Mouse (Mus musculus) hindbrain, embryonic 10.5 days (tissue): ENCODE data around the gene Creb3l2. TPM values are rescaled to one million over a fixed set of nuclear protein-coding genes. Genes with fewer than 3 reads are reported as not detected.
A peak's percentile ranks its signal among the peaks of the same experiment; 100 is the strongest.

ENCODE experiments used
- DNase-seq: peaks from one replicate; pipeline ENCODE4 v3.0.0-alpha.2; 2017; ENCODE audit warnings: low spot score
- H3K27ac ChIP-seq: fragments of 300-500 bp; sonication (generic); 2 replicates; pipeline ENCODE4 v1.5.1; 2016; ENCODE audit warnings: mild to moderate bottlenecking, moderate library complexity
- H3K27me3 ChIP-seq: fragments of 300-500 bp; sonication (generic); 2 replicates; pipeline ENCODE4 v1.6.1; 2016; ENCODE audit warnings: mild to moderate bottlenecking; ENCODE audit not compliant: poor library complexity, insufficient read depth, severe bottlenecking
- H3K36me3 ChIP-seq: fragments of 300-500 bp; sonication (generic); 2 replicates; pipeline ENCODE4 v1.6.1; 2016; ENCODE audit warnings: mild to moderate bottlenecking, moderate library complexity
- H3K4me1 ChIP-seq: fragments of 300-500 bp; sonication (generic); replicated peaks from 2 replicates; pipeline ENCODE4 v1.6.1; 2016; ENCODE audit warnings: mild to moderate bottlenecking
- H3K4me3 ChIP-seq: fragments of 300-500 bp; sonication (generic); 2 replicates; pipeline ENCODE4 v1.5.1; 2016; ENCODE audit warnings: mild to moderate bottlenecking, moderate library complexity
- H3K9me3 ChIP-seq: fragments of 300-500 bp; sonication (generic); 2 replicates; pipeline ENCODE4 v1.6.1; 2016; ENCODE audit warnings: mild to moderate bottlenecking, moderate library complexity
- WGBS: fragments of 180-500 bp; shearing (Covaris S2); methylation state at CpG from one replicate; pipeline ENCODE4 v1.1.7; 2016; 5-methylcytosine and 5-hydroxymethylcytosine counted together
- polyA plus RNA-seq: library from polyadenylated mRNA; unstranded; fragments of >200 nt; fragmentation: Nextera tagmentation; extraction: Ambion mirVana; gene quantifications from 2 replicates; pipeline ENCODE4 v1.2.1, GENCODE M21; 2016

Creb3l2 gene
- polyA plus RNA-seq, 1 experiment from 2014 or later: 7.6 TPM

- H3K36me3 ChIP-seq: no peaks in the 10 kb centered on the region
- H3K27me3 ChIP-seq: no peaks in the 10 kb centered on the region
- peak overlapping the region; percentile 89 for H3K27ac ChIP-seq
- 51% methylated on average over 13 of the region's 13 CpGs for WGBS
- H3K4me3 ChIP-seq: peak overlapping the region; percentile 88
- peaks cover 38% of the 10 kb centered on the region for H3K4me1 ChIP-seq
- DNase-seq: no peak
- H3K9me3 ChIP-seq: no peaks in the 10 kb centered on the region
Measured at GRCm38 (mm10) chr6:37439676-37440490, 2.1 kb downstream of the Creb3l2 start.

- Histone ChIP-seq H3K4me3 (no peak overlapping the region), H3K36me3 (no peaks in the 10 kb centered on the region), H3K4me1 (peaks cover 38% of the 10 kb centered on the region), H3K27ac (no peak overlapping the region), H3K9me3 (no peaks in the 10 kb centered on the region), H3K27me3 (no peaks in the 10 kb centered on the region)
- no peak for DNase-seq
- 93% methylated on average over 3 of the region's 3 CpGs for WGBS
Measured at GRCm38 (mm10) chr6:37438510-37438909, 3.4 kb downstream of the Creb3l2 start.

GRCm38 (mm10) chr6:37437086-37437485 lies 4.9 kb downstream of the Creb3l2 start:
- Histone ChIP-seq H3K36me3 (no peaks in the 10 kb centered on the region), H3K4me1 (peaks cover 32% of the 10 kb centered on the region), H3K4me3 (no peak overlapping the region), H3K27me3 (no peaks in the 10 kb centered on the region), H3K27ac (no peak overlapping the region), H3K9me3 (no peaks in the 10 kb centered on the region)
- no peak for DNase-seq
- WGBS: 85% methylated on average over 13 of the region's 13 CpGs

GRCm38 (mm10) chr6:37435391-37435790 lies 6.6 kb downstream of the Creb3l2 start:
- Histone ChIP-seq H3K27ac (no peak overlapping the region), H3K4me3 (no peak overlapping the region), H3K4me1 (peaks cover 41% of the 10 kb centered on the region), H3K36me3 (no peaks in the 10 kb centered on the region), H3K27me3 (no peaks in the 10 kb centered on the region), H3K9me3 (no peaks in the 10 kb centered on the region)
- WGBS: 74% methylated on average over 6 of the region's 6 CpGs
- no peak for DNase-seq

GRCm38 (mm10) chr6:37429849-37430470 lies 12.0 kb downstream of the Creb3l2 start:
- Histone ChIP-seq H3K27ac (peak overlapping the region; percentile 80), H3K4me3 (no peak overlapping the region), H3K4me1 (peaks cover 28% of the 10 kb centered on the region), H3K27me3 (no peaks in the 10 kb centered on the region), H3K36me3 (no peaks in the 10 kb centered on the region), H3K9me3 (no peaks in the 10 kb centered on the region)
- WGBS: 92% methylated on average over 3 of the region's 3 CpGs
- no peak for DNase-seq

GRCm38 (mm10) chr6:37428947-37429346 lies 13.0 kb downstream of the Creb3l2 start:
- Histone ChIP-seq H3K4me1 (peaks cover 31% of the 10 kb centered on the region), H3K36me3 (no peaks in the 10 kb centered on the region), H3K4me3 (no peak overlapping the region), H3K9me3 (no peaks in the 10 kb centered on the region), H3K27ac (no peak overlapping the region), H3K27me3 (no peaks in the 10 kb centered on the region)
- WGBS: 89% methylated on average over 8 of the region's 8 CpGs
- DNase-seq: no peak

GRCm38 (mm10) chr6:37428044-37428443 lies 13.9 kb downstream of the Creb3l2 start:
- WGBS: 71% methylated on average over 11 of the region's 11 CpGs
- no peaks in the 10 kb centered on the region for H3K9me3 ChIP-seq
- no peak for DNase-seq
- H3K4me3 ChIP-seq: no peak overlapping the region
- H3K4me1 ChIP-seq: peaks cover 33% of the 10 kb centered on the region
- no peaks in the 10 kb centered on the region for H3K36me3 ChIP-seq
- H3K27ac ChIP-seq: no peak overlapping the region
- no peaks in the 10 kb centered on the region for H3K27me3 ChIP-seq

GRCm38 (mm10) chr6:37426615-37427014 lies 15.3 kb downstream of the Creb3l2 start:
- Histone ChIP-seq H3K4me3 (no peak overlapping the region), H3K4me1 (peaks cover 30% of the 10 kb centered on the region), H3K9me3 (no peaks in the 10 kb centered on the region), H3K27me3 (no peaks in the 10 kb centered on the region), H3K27ac (no peak overlapping the region), H3K36me3 (no peaks in the 10 kb centered on the region)
- DNase-seq: no peak
- 86% methylated on average over 2 of the region's 2 CpGs for WGBS

GRCm38 (mm10) chr6:37425833-37426232 lies 16.1 kb downstream of the Creb3l2 start:
- H3K4me1 ChIP-seq: peaks cover 22% of the 10 kb centered on the region
- H3K4me3 ChIP-seq: no peak overlapping the region
- no peaks in the 10 kb centered on the region for H3K27me3 ChIP-seq
- 74% methylated on average over 3 of the region's 3 CpGs for WGBS
- H3K36me3 ChIP-seq: no peaks in the 10 kb centered on the region
- no peak for DNase-seq
- no peaks in the 10 kb centered on the region for H3K9me3 ChIP-seq
- no peak overlapping the region for H3K27ac ChIP-seq

GRCm38 (mm10) chr6:37425075-37425474 lies 16.9 kb downstream of the Creb3l2 start:
- 88% methylated on average over 3 of the region's 3 CpGs for WGBS
- Histone ChIP-seq H3K36me3 (no peaks in the 10 kb centered on the region), H3K27me3 (no peaks in the 10 kb centered on the region), H3K4me1 (peaks cover 14% of the 10 kb centered on the region), H3K9me3 (no peaks in the 10 kb centered on the region), H3K4me3 (no peak overlapping the region), H3K27ac (no peak overlapping the region)
- no peak for DNase-seq

GRCm38 (mm10) chr6:37424374-37424773 lies 17.6 kb downstream of the Creb3l2 start:
- Histone ChIP-seq H3K4me3 (no peak overlapping the region), H3K9me3 (no peaks in the 10 kb centered on the region), H3K27me3 (no peaks in the 10 kb centered on the region), H3K36me3 (no peaks in the 10 kb centered on the region), H3K27ac (no peak overlapping the region), H3K4me1 (0 out of 2 replicates have a peak, but pooled peaks cover 10% of the 10 kb centered on the region)
- WGBS: 70% methylated on average over 7 of the region's 7 CpGs
- no peak for DNase-seq

GRCm38 (mm10) chr6:37423386-37423785 lies 18.6 kb downstream of the Creb3l2 start:
- DNase-seq: no peak
- Histone ChIP-seq H3K36me3 (no peaks in the 10 kb centered on the region), H3K4me3 (no peak overlapping the region), H3K9me3 (no peaks in the 10 kb centered on the region), H3K4me1 (peaks cover 15% of the 10 kb centered on the region; the same call in 1 of the 2 replicates), H3K27ac (no peak overlapping the region), H3K27me3 (no peaks in the 10 kb centered on the region)
- 80% methylated on average over 1 of the region's 1 CpGs for WGBS

GRCm38 (mm10) chr6:37421124-37421523 lies 20.8 kb downstream of the Creb3l2 start:
- Histone ChIP-seq H3K4me1 (peaks cover 19% of the 10 kb centered on the region; the same call in 1 of the 2 replicates), H3K4me3 (no peak overlapping the region), H3K27me3 (no peaks in the 10 kb centered on the region), H3K9me3 (no peaks in the 10 kb centered on the region), H3K36me3 (no peaks in the 10 kb centered on the region), H3K27ac (no peak overlapping the region)
- 79% methylated on average over 6 of the region's 6 CpGs for WGBS
- no peak for DNase-seq
